Comparison of ENCODE assay signal across 26 mouse cellular contexts in genomic region chr13:14561336-14561735, GRCm38 (mm10). TPM values are rescaled to one million over a fixed set of nuclear protein-coding genes. Genes with fewer than 3 reads are reported as not detected.
"Had no signal": no experiment of that assay in that cellular context is flagged by ENCODE, and none has a peak within 500 bp of the region (broad histone marks: within the 10 kb centered on the region; RNA-seq: fewer than 3 reads in every experiment).

No protein-coding gene starts in this region.

- DNase-seq: gastrocnemius, adult 2 months; gastrocnemius, postnatal 10 days; gastrocnemius, postnatal 25 days; heart, adult 18-20 months; heart, postnatal 10 days; heart, postnatal 36 days; kidney, adult 11 months; kidney, adult 2 months; kidney, adult 9 months; kidney, postnatal 14 days; kidney, postnatal 36 days; layer of hippocampus, adult 9-11 months; liver had no signal

- H3K36me3 ChIP-seq: heart, embryonic 10.5 days; heart, embryonic 12.5 days; hindbrain, embryonic 13.5 days; hindbrain, embryonic 15.5 days; kidney, embryonic 15.5 days; limb, embryonic 10.5 days; limb, embryonic 12.5 days had no signal

- ATAC-seq: hindbrain, postnatal 0 days; intestine, embryonic 16.5 days had no signal

- H3K9me3 ChIP-seq: heart, embryonic 10.5 days; heart, embryonic 12.5 days; hindbrain, embryonic 13.5 days; hindbrain, embryonic 15.5 days; kidney, embryonic 15.5 days; limb, embryonic 10.5 days; limb, embryonic 12.5 days had no signal

- H3K4me2 ChIP-seq: heart, embryonic 12.5 days; hindbrain, embryonic 13.5 days; hindbrain, embryonic 15.5 days; kidney, embryonic 15.5 days; limb, embryonic 12.5 days had no signal

- H3K9ac ChIP-seq: heart, embryonic 12.5 days; hindbrain, embryonic 13.5 days; hindbrain, embryonic 15.5 days; kidney, embryonic 15.5 days; limb, embryonic 12.5 days had no signal

- H3K4me3 ChIP-seq: gastrocnemius, adult 2 months; heart, embryonic 10.5 days; heart, embryonic 12.5 days; hindbrain, embryonic 13.5 days; hindbrain, embryonic 15.5 days; kidney, embryonic 15.5 days; left cerebral cortex, adult 2 months; limb, embryonic 10.5 days; limb, embryonic 12.5 days had no signal

- H3K4me1 ChIP-seq: heart, embryonic 10.5 days; heart, embryonic 12.5 days; hindbrain, embryonic 13.5 days; hindbrain, embryonic 15.5 days; kidney, embryonic 15.5 days; limb, embryonic 10.5 days; limb, embryonic 12.5 days had no signal

- H3K27me3 ChIP-seq: heart, embryonic 12.5 days; hindbrain, embryonic 13.5 days; hindbrain, embryonic 15.5 days; kidney, embryonic 15.5 days; limb, embryonic 12.5 days had no signal

- H3K27ac ChIP-seq: gastrocnemius, adult 2 months; heart, embryonic 10.5 days; hindbrain, embryonic 13.5 days; hindbrain, embryonic 15.5 days; hindbrain, postnatal 0 days; kidney, embryonic 15.5 days; kidney, postnatal 0 days; left cerebral cortex, adult 2 months; limb, embryonic 10.5 days; limb, embryonic 12.5 days had no signal

RNA-seq across cellular contexts. Expression of gene Hecw1, which starts 38.3 kb away (rescaled TPM):
- total RNA-seq: granulocyte monocyte progenitor cell, adult 5-6 weeks; hematopoietic stem cell, adult 5-6 weeks had no signal
